Mouse (Mus musculus): Measurements from ENCODE around the gene 1700010B08Rik.

- TF ChIP-seq CTCF (IDR thresholded peaks at IDR 0.05; ENCODE audit: low read depth) = no peak
- no peak for TF ChIP-seq EP300 (IDR thresholded peaks at IDR 0.05; ENCODE audit: low read depth)
Measured at GRCm38 (mm10) chr2:173724940-173725807, 6.0 kb downstream of the 1700010B08Rik start.
